Mouse (Mus musculus) embryonic facial prominence, embryonic 15.5 days (tissue): ENCODE data around the gene Npnt. TPM values are rescaled to one million over a fixed set of nuclear protein-coding genes. Genes with fewer than 3 reads are reported as not detected.
A peak's percentile ranks its signal among the peaks of the same experiment; 100 is the strongest.

Experiments used
- ATAC-seq: fragments of 200-750 bp; cut with Nextera tagmentation; 2 replicates; pipeline ENCODE4 v1.8.0; 2017; ENCODE audit warnings: low read depth, moderate TSS enrichment; ENCODE audit not compliant: insufficient number of reproducible peaks, low FRiP score, low TSS enrichment
- H3K27ac ChIP-seq: fragments of 300-500 bp; sonication (generic); replicated peaks from 2 replicates; pipeline ENCODE4 v1.5.1; 2015; ENCODE audit warnings: mild to moderate bottlenecking, inconsistent platforms
- H3K27me3 ChIP-seq: fragments of 300-500 bp; sonication (generic); 2 replicates; pipeline ENCODE4 v1.6.1; 2015; ENCODE audit warnings: inconsistent platforms
- H3K36me3 ChIP-seq: fragments of 300-500 bp; sonication (generic); 2 replicates; pipeline ENCODE4 v1.6.1; 2015; ENCODE audit warnings: mild to moderate bottlenecking, inconsistent platforms
- H3K4me1 ChIP-seq: fragments of 300-500 bp; sonication (generic); 2 replicates; pipeline ENCODE4 v1.6.1; 2015; ENCODE audit warnings: inconsistent platforms
- H3K4me2 ChIP-seq: fragments of 300-500 bp; sonication (generic); replicated peaks from 2 replicates; pipeline ENCODE4 v1.6.1; 2015; ENCODE audit warnings: mild to moderate bottlenecking, inconsistent platforms
- H3K4me3 ChIP-seq: fragments of 300-500 bp; sonication (generic); replicated peaks from 2 replicates; pipeline ENCODE4 v1.5.1; 2015; ENCODE audit warnings: mild to moderate bottlenecking, inconsistent platforms
- H3K9ac ChIP-seq: fragments of 300-500 bp; sonication (generic); 2 replicates; pipeline ENCODE4 v1.6.1; 2015; ENCODE audit warnings: inconsistent platforms
- H3K9me3 ChIP-seq: fragments of 300-500 bp; sonication (generic); replicated peaks from 2 replicates; pipeline ENCODE4 v1.6.1; 2016; ENCODE audit warnings: inconsistent platforms
- WGBS: fragments of 180-500 bp; shearing (Covaris S2); methylation state at CpG from one replicate; pipeline ENCODE4 v1.1.7; 2015; 5-methylcytosine and 5-hydroxymethylcytosine counted together
- polyA plus RNA-seq: library from polyadenylated mRNA; unstranded; fragments of >200 nt; fragmentation: Nextera tagmentation; extraction: Ambion mirVana; gene quantifications from 2 replicates; pipeline ENCODE4 v1.2.1, GENCODE M21; 2015

Npnt gene
- polyA plus RNA-seq, 1 experiment from 2014 or later = 86.3 TPM

GRCm38 (mm10) chr3:132962631-132963361, 12.7 kb upstream of the Npnt start:
- Histone ChIP-seq H3K27me3 (no peaks in the 10 kb centered on the region), H3K27ac (no peak overlapping the region), H3K36me3 (no peaks in the 10 kb centered on the region), H3K9me3 (no peaks in the 10 kb centered on the region), H3K9ac (no peak overlapping the region), H3K4me1 (no peaks in the 10 kb centered on the region), H3K4me3 (no peak overlapping the region), H3K4me2 (no peak overlapping the region)
- 84% methylated on average over 7 of the region's 7 CpGs for WGBS
- no peak for ATAC-seq

GRCm38 (mm10) chr3:132950529-132950880, 414 bp upstream of the Npnt start:
- WGBS = 8% methylated on average over 7 of the region's 7 CpGs
- ATAC-seq = no peak
- H3K36me3 ChIP-seq = no peaks in the 10 kb centered on the region

GRCm38 (mm10) chr3:132949380-132949790, 706 bp downstream of the Npnt start:
- Histone ChIP-seq H3K4me1 (peaks cover 18% of the 10 kb centered on the region; the same call in 1 of the 2 replicates), H3K9me3 (no peaks in the 10 kb centered on the region), H3K4me2 (peak overlapping the region; percentile 98), H3K4me3 (peak overlapping the region; percentile 70), H3K27me3 (no peaks in the 10 kb centered on the region), H3K27ac (peak overlapping the region; percentile 79; the same call in 1 of the 2 replicates), H3K9ac (peak overlapping the region; percentile 58), H3K36me3 (no peaks in the 10 kb centered on the region)
- 2% methylated on average over 26 of the region's 26 CpGs for WGBS
- ATAC-seq = peak; percentile 75

More at GRCm38 (mm10) chr3:132950529-132950880, 414 bp upstream of the Npnt start:
- no peaks in the 10 kb centered on the region for H3K9me3 ChIP-seq
- H3K4me1 ChIP-seq = peaks cover 18% of the 10 kb centered on the region; the same call in 1 of the 2 replicates
- peak overlapping the region; percentile 98 for H3K4me2 ChIP-seq
- H3K9ac ChIP-seq = peak overlapping the region; percentile 58
- no peaks in the 10 kb centered on the region for H3K27me3 ChIP-seq
- peak overlapping the region; percentile 79; the same call in 1 of the 2 replicates for H3K27ac ChIP-seq
- H3K4me3 ChIP-seq = peak overlapping the region; percentile 70

- WGBS = 13% methylated on average over 7 of the region's 7 CpGs
- no peak overlapping the region for H3K27ac ChIP-seq
- H3K4me3 ChIP-seq = peak overlapping the region; percentile 70
- H3K36me3 ChIP-seq = no peaks in the 10 kb centered on the region
- no peaks in the 10 kb centered on the region for H3K27me3 ChIP-seq
- H3K4me1 ChIP-seq = peaks cover 18% of the 10 kb centered on the region; the same call in 1 of the 2 replicates
- H3K9ac ChIP-seq = no peak overlapping the region
- peak overlapping the region; percentile 31 for H3K4me2 ChIP-seq
- no peaks in the 10 kb centered on the region for H3K9me3 ChIP-seq
- no peak for ATAC-seq
Measured at GRCm38 (mm10) chr3:132948298-132948795, 1.7 kb downstream of the Npnt start.

GRCm38 (mm10) chr3:132946086-132946485, 4.0 kb downstream of the Npnt start:
- WGBS = 84% methylated on average over 5 of the region's 5 CpGs
- Histone ChIP-seq H3K4me3 (no peak overlapping the region), H3K27me3 (no peaks in the 10 kb centered on the region), H3K36me3 (no peaks in the 10 kb centered on the region), H3K4me1 (peaks cover 18% of the 10 kb centered on the region; the same call in 1 of the 2 replicates), H3K9ac (no peak overlapping the region), H3K9me3 (no peaks in the 10 kb centered on the region), H3K27ac (no peak overlapping the region), H3K4me2 (no peak overlapping the region)
- no peak for ATAC-seq

- Histone ChIP-seq H3K4me2 (no peak overlapping the region), H3K9me3 (no peaks in the 10 kb centered on the region), H3K4me3 (no peak overlapping the region), H3K36me3 (no peaks in the 10 kb centered on the region), H3K9ac (no peak overlapping the region), H3K27me3 (no peaks in the 10 kb centered on the region), H3K27ac (no peak overlapping the region), H3K4me1 (peaks cover 18% of the 10 kb centered on the region; the same call in 1 of the 2 replicates)
- 63% methylated on average over 7 of the region's 7 CpGs for WGBS
- no peak for ATAC-seq
Measured at GRCm38 (mm10) chr3:132945669-132946068, 4.4 kb downstream of the Npnt start.

GRCm38 (mm10) chr3:132944609-132945008, 5.5 kb downstream of the Npnt start:
- no peak overlapping the region for H3K4me2 ChIP-seq
- H3K9me3 ChIP-seq = no peaks in the 10 kb centered on the region
- 35% methylated on average over 3 of the region's 3 CpGs for WGBS
- H3K9ac ChIP-seq = no peak overlapping the region
- H3K27ac ChIP-seq = no peak overlapping the region
- H3K4me1 ChIP-seq = peaks cover 14% of the 10 kb centered on the region; the same call in 1 of the 2 replicates
- no peaks in the 10 kb centered on the region for H3K36me3 ChIP-seq
- no peak overlapping the region for H3K4me3 ChIP-seq
- H3K27me3 ChIP-seq = no peaks in the 10 kb centered on the region
- no peak for ATAC-seq

- Histone ChIP-seq H3K27me3 (no peaks in the 10 kb centered on the region), H3K4me3 (no peak overlapping the region), H3K9ac (no peak overlapping the region), H3K9me3 (no peaks in the 10 kb centered on the region), H3K36me3 (no peaks in the 10 kb centered on the region), H3K4me1 (peaks cover 12% of the 10 kb centered on the region; the same call in 1 of the 2 replicates), H3K4me2 (no peak overlapping the region), H3K27ac (no peak overlapping the region)
- no peak for ATAC-seq
- WGBS = 28% methylated on average over 7 of the region's 7 CpGs
Measured at GRCm38 (mm10) chr3:132944193-132944592, 5.9 kb downstream of the Npnt start.

- no peak overlapping the region for H3K4me2 ChIP-seq
- no peaks in the 10 kb centered on the region for H3K9me3 ChIP-seq
- 88% methylated on average over 6 of the region's 6 CpGs for WGBS
- 0 out of 2 replicates have a peak, but pooled peaks cover 7% of the 10 kb centered on the region for H3K4me1 ChIP-seq
- H3K4me3 ChIP-seq = no peak overlapping the region
- ATAC-seq = no peak
- H3K9ac ChIP-seq = no peak overlapping the region
- H3K27me3 ChIP-seq = no peaks in the 10 kb centered on the region
- H3K36me3 ChIP-seq = no peaks in the 10 kb centered on the region
- no peak overlapping the region for H3K27ac ChIP-seq
Measured at GRCm38 (mm10) chr3:132942778-132943177, 7.3 kb downstream of the Npnt start.

- ATAC-seq = no peak
- H3K4me3 ChIP-seq = no peak overlapping the region
- H3K4me2 ChIP-seq = no peak overlapping the region
- H3K4me1 ChIP-seq = 0 out of 2 replicates have a peak, but pooled peaks cover 4% of the 10 kb centered on the region
- no peaks in the 10 kb centered on the region for H3K36me3 ChIP-seq
- no peaks in the 10 kb centered on the region for H3K27me3 ChIP-seq
- 84% methylated on average over 10 of the region's 10 CpGs for WGBS
- H3K9me3 ChIP-seq = no peaks in the 10 kb centered on the region
- H3K9ac ChIP-seq = no peak overlapping the region
- H3K27ac ChIP-seq = no peak overlapping the region
Measured at GRCm38 (mm10) chr3:132940181-132940990, 9.7 kb downstream of the Npnt start.

GRCm38 (mm10) chr3:132939006-132939405, 11.1 kb downstream of the Npnt start:
- Histone ChIP-seq H3K27me3 (no peaks in the 10 kb centered on the region), H3K4me1 (0 out of 2 replicates have a peak, but pooled peaks cover 8% of the 10 kb centered on the region), H3K36me3 (no peaks in the 10 kb centered on the region), H3K4me3 (no peak overlapping the region), H3K4me2 (no peak overlapping the region), H3K9ac (no peak overlapping the region), H3K9me3 (no peaks in the 10 kb centered on the region), H3K27ac (no peak overlapping the region)
- no peak for ATAC-seq
- 42% methylated on average over 8 of the region's 8 CpGs for WGBS
